27 mouse cellular contexts compared by ENCODE assay signal in genomic region chr4:106313874-106314273, GRCm38 (mm10). TPM values are rescaled to one million over a fixed set of nuclear protein-coding genes. Genes with fewer than 3 reads are reported as not detected.
DNase-seq lines count a peak whose midpoint lies in the region; ATAC-seq lines count a peak whose summit lies in the region.
"Had no signal": no experiment of that assay in that cellular context is flagged by ENCODE, and none has a peak within 500 bp of the region (broad histone marks: within the 10 kb centered on the region; RNA-seq: fewer than 3 reads in every experiment).

No protein-coding gene starts in this region.

- DNase-seq in embryonic facial prominence, embryonic 14.5 days (ENCODE audit: low spot score) = peak; percentile 40
- DNase-seq in embryonic facial prominence, embryonic 10.5 days (ENCODE audit: low spot score) = no peak
- DNase-seq in 3T3-L1 (ENCODE audit: low read depth, low spot score) = peak; percentile 64
- DNase-seq in R1 (ENCODE audit: low read depth, low spot score) = peak; percentile 81
- no peak for DNase-seq in natural killer cell, adult 2 months (ENCODE audit: low spot score in 2 of 2)
- no peak for DNase-seq in adrenal gland, postnatal 14 days
- no peak for DNase-seq in forebrain, embryonic 11.5 days (ENCODE audit: low spot score)
- DNase-seq: adrenal gland, postnatal 25 days; cerebellum, adult 11-12 months; cerebellum, adult 9-11 months; gastrocnemius, postnatal 10 days; heart, postnatal 36 days; kidney, adult 2 months; kidney, postnatal 36 days; left cerebral cortex, postnatal 4 days; lung, embryonic 14.5 days; lung, postnatal 36 days had no signal

- H3K27me3 ChIP-seq in embryonic facial prominence, embryonic 14.5 days (replicated peaks; ENCODE audit: control insufficient read depth, insufficient read depth, low read length) = no peaks in the 10 kb centered on the region
- H3K27me3 ChIP-seq in embryonic facial prominence, embryonic 10.5 days (replicated peaks; ENCODE audit: low read depth, poor library complexity, severe bottlenecking) = no peaks in the 10 kb centered on the region
- no peaks in the 10 kb centered on the region for H3K27me3 ChIP-seq in liver, embryonic 15.5 days
- H3K27me3 ChIP-seq in forebrain, embryonic 11.5 days (ENCODE audit: control insufficient read depth, insufficient read depth, low read length) = no peaks in the 10 kb centered on the region
- H3K27me3 ChIP-seq: embryonic facial prominence, embryonic 15.5 days; forebrain, embryonic 13.5 days; heart, embryonic 15.5 days; hindbrain, embryonic 12.5 days; intestine, embryonic 15.5 days; stomach, embryonic 15.5 days had no signal

- H3K4me2 ChIP-seq in embryonic facial prominence, embryonic 14.5 days (ENCODE audit: low read depth, low read length) = no peak overlapping the region
- peak overlapping the region; percentile 46 for H3K4me2 ChIP-seq in liver, embryonic 15.5 days
- H3K4me2 ChIP-seq in forebrain, embryonic 11.5 days (ENCODE audit: low read depth, low read length, severe bottlenecking) = no peak overlapping the region
- H3K4me2 ChIP-seq: embryonic facial prominence, embryonic 15.5 days; forebrain, embryonic 13.5 days; heart, embryonic 15.5 days; hindbrain, embryonic 12.5 days; intestine, embryonic 15.5 days; lung, embryonic 14.5 days; midbrain, embryonic 11.5 days; stomach, embryonic 15.5 days had no signal

- H3K4me3 ChIP-seq in embryonic facial prominence, embryonic 14.5 days (ENCODE audit: low read depth, low read length) = no peak overlapping the region
- no peak overlapping the region for H3K4me3 ChIP-seq in embryonic facial prominence, embryonic 10.5 days
- H3K4me3 ChIP-seq in liver, embryonic 15.5 days (replicated peaks) = no peak overlapping the region
- H3K4me3 ChIP-seq in forebrain, embryonic 11.5 days (ENCODE audit: low read depth, low read length) = no peak overlapping the region
- H3K4me3 ChIP-seq: embryonic facial prominence, embryonic 15.5 days; forebrain, embryonic 13.5 days; heart, embryonic 10.5 days; heart, embryonic 15.5 days; hindbrain, embryonic 12.5 days; intestine, embryonic 15.5 days; stomach, embryonic 15.5 days had no signal

- no peak for ATAC-seq in embryonic facial prominence, embryonic 14.5 days (ENCODE audit: low read depth)
- ATAC-seq in liver, embryonic 15.5 days (ENCODE audit: insufficient read depth) = no peak
- ATAC-seq in forebrain, embryonic 11.5 days (replicated peaks; ENCODE audit: low FRiP score) = no peak
- ATAC-seq: forebrain, embryonic 13.5 days; hindbrain, postnatal 0 days; intestine, embryonic 15.5 days had no signal

- WGBS in embryonic facial prominence, embryonic 14.5 days = 48% methylated on average over 4 of the region's 4 CpGs
- WGBS in embryonic facial prominence, embryonic 10.5 days = 64% methylated on average over 4 of the region's 4 CpGs
- WGBS in liver, embryonic 15.5 days (ENCODE audit: insufficient replicate concordance) = 18% methylated on average over 4 of the region's 4 CpGs
- WGBS in forebrain, embryonic 11.5 days = 57% methylated on average over 4 of the region's 4 CpGs

- no peaks in the 10 kb centered on the region for H3K9me3 ChIP-seq in embryonic facial prominence, embryonic 14.5 days (ENCODE audit: control insufficient read depth, low read length)
- no peaks in the 10 kb centered on the region for H3K9me3 ChIP-seq in embryonic facial prominence, embryonic 10.5 days
- no peaks in the 10 kb centered on the region for H3K9me3 ChIP-seq in liver, embryonic 15.5 days (replicated peaks)
- no peaks in the 10 kb centered on the region for H3K9me3 ChIP-seq in forebrain, embryonic 11.5 days (ENCODE audit: control insufficient read depth, low read length)
- H3K9me3 ChIP-seq: embryonic facial prominence, embryonic 15.5 days; forebrain, embryonic 13.5 days; heart, embryonic 10.5 days; heart, embryonic 15.5 days; hindbrain, embryonic 12.5 days; intestine, embryonic 15.5 days; stomach, embryonic 15.5 days had no signal

- no peak overlapping the region for H3K9ac ChIP-seq in embryonic facial prominence, embryonic 14.5 days (ENCODE audit: low read depth, low read length)
- H3K9ac ChIP-seq in liver, embryonic 15.5 days = no peak overlapping the region
- no peak overlapping the region for H3K9ac ChIP-seq in forebrain, embryonic 11.5 days (ENCODE audit: low read length)
- H3K9ac ChIP-seq: embryonic facial prominence, embryonic 15.5 days; forebrain, embryonic 13.5 days; heart, embryonic 15.5 days; hindbrain, embryonic 12.5 days; intestine, embryonic 15.5 days; lung, embryonic 14.5 days; stomach, embryonic 15.5 days had no signal

- peaks cover 13% of the 10 kb centered on the region for H3K4me1 ChIP-seq in embryonic facial prominence, embryonic 14.5 days (ENCODE audit: control insufficient read depth, insufficient read depth, low read length)
- peaks cover 31% of the 10 kb centered on the region for H3K4me1 ChIP-seq in embryonic facial prominence, embryonic 10.5 days
- peaks cover 47% of the 10 kb centered on the region for H3K4me1 ChIP-seq in liver, embryonic 15.5 days (replicated peaks)
- H3K4me1 ChIP-seq in forebrain, embryonic 11.5 days (replicated peaks; ENCODE audit: control insufficient read depth, insufficient read depth, low read length) = peaks cover 4% of the 10 kb centered on the region

- H3K27ac ChIP-seq in embryonic facial prominence, embryonic 14.5 days (replicated peaks; ENCODE audit: low read depth, low read length) = no peak overlapping the region
- H3K27ac ChIP-seq in embryonic facial prominence, embryonic 10.5 days (replicated peaks) = no peak overlapping the region
- H3K27ac ChIP-seq in liver, embryonic 15.5 days (replicated peaks) = peak overlapping the region; percentile 64
- H3K27ac ChIP-seq in forebrain, embryonic 11.5 days (ENCODE audit: low read depth, low read length) = no peak overlapping the region
- H3K27ac ChIP-seq: embryonic facial prominence, embryonic 15.5 days; forebrain, embryonic 13.5 days; heart, embryonic 10.5 days; heart, embryonic 15.5 days; hindbrain, embryonic 12.5 days; hindbrain, postnatal 0 days; intestine, embryonic 15.5 days; stomach, embryonic 15.5 days had no signal

- no peaks in the 10 kb centered on the region for H3K36me3 ChIP-seq in embryonic facial prominence, embryonic 14.5 days (ENCODE audit: control insufficient read depth, insufficient read depth, low read length)
- no peaks in the 10 kb centered on the region for H3K36me3 ChIP-seq in embryonic facial prominence, embryonic 10.5 days (replicated peaks)
- 0 out of 2 replicates have a peak, but pooled peaks cover 4% of the 10 kb centered on the region for H3K36me3 ChIP-seq in liver, embryonic 15.5 days (replicated peaks)
- no peaks in the 10 kb centered on the region for H3K36me3 ChIP-seq in forebrain, embryonic 11.5 days (ENCODE audit: control insufficient read depth, insufficient read depth, low read length)
- H3K36me3 ChIP-seq: embryonic facial prominence, embryonic 15.5 days; heart, embryonic 10.5 days; heart, embryonic 15.5 days; hindbrain, embryonic 12.5 days; intestine, embryonic 15.5 days; stomach, embryonic 15.5 days had no signal

RNA-seq across cellular contexts. Expression of gene Usp24, which starts 2.1 kb away (rescaled TPM):
- 10.7 and 10.9 TPM in 2 replicates for polyA plus RNA-seq in embryonic facial prominence, embryonic 14.5 days (2014; fragmentation: Nextera tagmentation; extraction: Ambion mirVana)
- polyA plus RNA-seq in embryonic facial prominence, embryonic 10.5 days (2016; fragmentation: Nextera tagmentation; extraction: Ambion mirVana) = 7.3 and 7.8 TPM in 2 replicates
- 5.1 and 6.2 TPM in 2 replicates for polyA plus RNA-seq in liver, embryonic 15.5 days (2015; fragmentation: Nextera tagmentation; extraction: Ambion mirVana)
- total RNA-seq in adrenal gland, postnatal 14 days (2021) = 39.3 and 43.9 TPM in 2 replicates
- polyA plus RNA-seq in forebrain, embryonic 11.5 days (2014; fragmentation: Nextera tagmentation; extraction: Ambion mirVana) = 12.8 and 13.7 TPM in 2 replicates

Comparison
In these comparisons a context has a peak if more than half of its experiments do, and no peak if none do; other contexts are left out.
1. DNase-seq: peak in embryonic facial prominence, embryonic 14.5 days (single experiment), 3T3-L1 (single experiment) and R1 (single experiment); none in embryonic facial prominence, embryonic 10.5 days (single experiment), natural killer cell, adult 2 months (0 of 2), adrenal gland, postnatal 14 days (single experiment) and forebrain, embryonic 11.5 days (single experiment).